Mouse (Mus musculus) spleen, embryonic (tissue): ENCODE measurements around the gene Tpst2.

Source experiments
- CTCF ChIA-PET: fragments of 350-600 bp; sonication (Branson Sonifier 250); formaldehyde crosslinking; loops from one replicate; lab custom pipeline; 2022; lab: Charles Lee

Gene Tpst2

GRCm38 (mm10) chr5:112325546-112326445 lies 49.3 kb downstream of the Tpst2 start, which contains the start of gene Tfip11:
Gene Tfip11 (plus strand): TSS chr5:112326358.
- CTCF ChIA-PET: no interaction called here

DNA sequence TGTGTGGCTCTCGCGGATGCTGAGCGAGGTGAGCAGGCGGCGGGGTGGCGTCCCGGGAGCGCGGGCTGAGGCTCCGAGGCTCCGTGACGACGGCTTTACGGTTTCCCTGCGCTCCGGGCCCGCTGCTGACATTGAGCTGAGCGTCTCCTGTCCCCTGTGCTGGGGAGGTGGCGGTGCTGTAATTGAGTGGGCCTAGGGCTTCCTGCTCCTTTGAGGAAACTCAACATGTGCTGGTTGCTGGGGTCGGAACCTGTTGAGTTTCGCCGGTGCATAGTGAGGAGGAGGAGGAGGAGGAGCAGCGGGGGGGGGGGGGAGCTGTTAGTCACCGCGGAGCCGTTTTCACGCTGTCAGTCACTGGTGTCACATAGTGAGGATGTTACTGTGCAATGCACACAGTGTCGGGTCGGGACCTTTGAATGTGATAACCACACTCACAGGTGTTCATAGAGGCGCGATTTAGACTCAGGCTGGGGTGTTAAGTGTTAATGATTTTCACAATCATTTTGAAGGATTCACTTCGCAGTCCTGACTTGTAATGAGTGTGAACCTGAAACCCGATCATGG lies 50.0 kb downstream of the Tpst2 start:
- CTCF ChIA-PET: no interaction called here

DNA sequence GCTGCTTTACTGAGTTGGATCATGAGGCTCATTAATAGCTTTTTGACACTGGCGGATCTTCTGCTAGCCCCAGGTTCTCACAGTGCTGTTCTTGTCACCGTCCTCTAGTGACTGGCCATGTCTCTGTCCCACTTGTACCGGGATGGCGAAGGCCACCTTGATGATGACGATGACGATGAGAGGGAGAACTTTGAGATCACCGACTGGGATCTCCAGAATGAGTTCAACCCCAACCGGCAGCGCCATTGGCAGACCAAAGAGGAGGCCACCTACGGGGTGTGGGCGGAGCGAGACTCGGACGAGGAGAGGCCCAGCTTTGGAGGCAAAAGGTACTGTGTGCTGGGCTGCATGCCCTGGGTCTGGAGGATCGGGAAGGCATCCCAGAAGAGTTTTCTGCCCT lies 51.4 kb downstream of the Tpst2 start:
- CTCF ChIA-PET: interaction anchor here (0.5 to 0.6 kb wide), 2 partner anchors 51 to 59 kb away, joined by 4 to 5 read pairs; no protein-coding TSS in a partner anchor

GRCm38 (mm10) chr5:112329805-112330564 lies 53.5 kb downstream of the Tpst2 start:
- CTCF ChIA-PET: no interaction called here

- CTCF ChIA-PET: interaction anchor here (2.2 kb wide), 1 partner anchor 95 kb away, joined by 7 read pairs; no protein-coding TSS in a partner anchor
Observed at GRCm38 (mm10) chr5:112335473-112335872, 59.0 kb downstream of the Tpst2 start.

DNA sequence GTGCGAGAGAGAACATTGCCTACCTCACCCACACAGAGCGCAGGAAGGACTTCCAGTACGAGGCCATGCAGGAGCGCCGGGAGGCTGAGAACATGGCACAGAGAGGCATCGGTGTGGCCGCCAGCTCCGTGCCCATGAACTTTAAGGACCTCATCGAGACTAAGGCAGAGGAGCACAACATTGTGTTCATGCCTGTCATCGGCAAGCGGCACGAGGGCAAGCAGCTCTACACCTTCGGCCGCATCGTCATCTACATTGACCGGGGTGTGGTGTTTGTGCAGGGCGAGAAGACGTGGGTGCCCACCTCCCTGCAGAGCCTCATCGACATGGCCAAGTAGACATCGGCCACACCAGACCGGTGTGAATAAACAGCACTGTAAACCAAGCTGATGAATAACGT lies 60.5 kb downstream of the Tpst2 start:
- CTCF ChIA-PET: interaction anchor here (0.6 kb wide), 1 partner anchor 100 kb away, joined by 13 read pairs; no protein-coding TSS in a partner anchor

DNA sequence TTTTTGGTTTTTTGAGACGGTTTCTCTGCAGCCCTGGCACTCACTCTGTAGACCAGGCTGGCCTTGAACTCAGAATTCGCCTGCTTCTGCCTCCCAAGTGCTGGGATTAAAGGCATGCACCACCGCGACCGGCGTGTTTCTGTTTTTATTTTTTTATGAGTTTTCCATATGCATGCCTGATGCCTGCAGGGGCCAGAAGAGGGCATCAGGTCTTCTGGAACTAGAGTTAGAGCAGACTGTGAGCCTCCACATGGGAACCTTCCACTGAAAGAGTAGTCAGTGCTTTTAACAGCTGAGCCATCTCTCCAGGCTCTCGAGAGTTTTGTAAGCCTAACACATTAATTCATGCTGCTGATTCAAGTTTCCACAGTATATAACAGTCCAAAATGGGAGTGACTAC lies 62.7 kb downstream of the Tpst2 start:
- CTCF ChIA-PET: no interaction called here

- CTCF ChIA-PET: interaction anchor here (1.3 kb wide), 1 partner anchor 102 kb away, joined by 4 read pairs; no protein-coding TSS in a partner anchor
Observed at GRCm38 (mm10) chr5:112342463-112343204, 66.1 kb downstream of the Tpst2 start, which contains the start of the genes Srrd and Hps4. Gene Srrd (minus strand): TSS chr5:112343040. Gene Hps4 (plus strand): TSS chr5:112343083.

- CTCF ChIA-PET: no interaction called here
Observed at GRCm38 (mm10) chr5:112343205-112343595, 66.7 kb downstream of the Tpst2 start.

GRCm38 (mm10) chr5:112344092-112344960 lies 67.8 kb downstream of the Tpst2 start:
- CTCF ChIA-PET: interaction anchor here (1.0 kb wide), 1 partner anchor 103 kb away, joined by 3 read pairs; no protein-coding TSS in a partner anchor

DNA sequence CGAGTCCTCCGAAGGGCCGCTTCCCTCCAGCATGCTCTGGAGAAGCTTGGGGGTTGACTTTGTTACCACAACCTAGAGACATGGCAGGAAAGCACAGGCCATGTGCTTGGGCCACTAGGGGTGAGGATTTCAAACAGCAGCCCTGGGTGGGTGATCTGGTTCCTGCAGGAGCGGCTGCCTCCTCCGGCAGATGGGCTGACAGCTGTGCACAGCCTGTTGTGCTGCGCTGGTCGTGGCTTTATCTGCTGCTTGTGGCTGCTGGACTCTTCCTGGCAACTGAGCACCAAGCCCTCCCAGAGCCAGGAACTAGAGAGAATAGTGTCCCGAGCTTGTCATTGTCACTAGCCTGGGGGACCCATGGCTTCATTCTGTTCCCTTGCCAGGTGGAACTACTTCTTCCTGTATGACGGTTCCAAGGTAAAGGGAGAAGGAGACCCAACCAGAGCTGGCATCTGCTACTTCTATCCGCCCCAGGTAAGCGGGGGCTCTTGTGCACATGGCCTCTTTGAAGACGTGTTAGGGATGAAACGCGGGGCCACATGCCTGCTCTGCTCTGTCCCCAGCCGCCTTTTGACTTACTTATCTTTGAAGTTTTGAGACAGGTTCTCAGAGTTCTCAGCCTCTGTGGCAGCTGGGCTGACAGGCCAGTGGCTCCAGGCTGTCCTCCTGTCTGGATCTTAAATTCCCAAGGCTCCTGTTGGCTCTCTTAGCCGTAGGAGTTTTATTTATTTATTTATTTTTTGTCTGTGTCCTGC lies 69.9 kb downstream of the Tpst2 start:
- CTCF ChIA-PET: no interaction called here

- CTCF ChIA-PET: no interaction called here
Observed at GRCm38 (mm10) chr5:112349169-112349568, 72.7 kb downstream of the Tpst2 start.

DNA sequence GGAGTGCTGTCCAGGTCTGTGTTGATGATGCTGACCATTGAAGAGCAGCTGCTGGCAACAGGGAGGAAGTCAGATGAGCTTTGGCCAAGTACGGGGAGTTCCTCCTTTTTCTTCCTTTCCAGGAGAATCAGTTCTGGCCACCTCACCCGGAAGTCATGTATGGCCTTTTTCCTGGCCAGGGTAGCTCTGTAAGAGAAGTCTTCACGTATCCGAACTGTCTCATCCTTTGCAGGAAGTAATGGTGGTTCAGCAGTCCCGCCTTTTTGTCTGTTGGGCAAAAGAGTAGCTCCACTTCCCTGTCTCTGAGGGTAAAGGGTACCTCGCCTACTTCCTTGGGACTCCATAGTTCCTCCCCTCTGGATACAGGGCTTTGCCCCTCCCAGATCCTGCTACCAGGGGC lies 79.0 kb downstream of the Tpst2 start:
- CTCF ChIA-PET: no interaction called here

DNA sequence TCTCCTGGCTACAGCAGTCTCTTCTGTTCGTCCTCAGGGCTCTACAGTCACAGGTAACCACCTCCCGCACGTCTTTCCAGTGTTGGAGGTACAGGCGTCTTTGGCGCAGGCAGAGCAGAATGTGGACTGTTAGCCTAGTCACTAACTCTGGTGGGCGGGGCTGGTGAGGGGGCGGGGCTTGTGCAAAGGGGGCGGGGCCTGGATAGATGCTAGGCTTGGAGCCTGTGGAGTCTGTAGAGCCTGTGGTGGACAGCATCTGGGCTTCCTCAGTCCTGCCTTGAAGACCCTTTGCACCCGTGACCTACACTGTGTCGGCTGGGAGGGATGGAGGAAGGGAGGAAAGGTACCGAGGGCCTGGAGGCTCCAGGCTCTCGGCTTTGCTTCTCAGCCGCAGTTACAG lies 79.4 kb downstream of the Tpst2 start, which contains the start of gene Gm6583:
Gm6583 (minus strand) TSS at position 124 of the 400 bp plus-strand sequence.
- CTCF ChIA-PET: no interaction called here

- CTCF ChIA-PET: no interaction called here
Observed at GRCm38 (mm10) chr5:112356322-112356721, 79.8 kb downstream of the Tpst2 start.

DNA sequence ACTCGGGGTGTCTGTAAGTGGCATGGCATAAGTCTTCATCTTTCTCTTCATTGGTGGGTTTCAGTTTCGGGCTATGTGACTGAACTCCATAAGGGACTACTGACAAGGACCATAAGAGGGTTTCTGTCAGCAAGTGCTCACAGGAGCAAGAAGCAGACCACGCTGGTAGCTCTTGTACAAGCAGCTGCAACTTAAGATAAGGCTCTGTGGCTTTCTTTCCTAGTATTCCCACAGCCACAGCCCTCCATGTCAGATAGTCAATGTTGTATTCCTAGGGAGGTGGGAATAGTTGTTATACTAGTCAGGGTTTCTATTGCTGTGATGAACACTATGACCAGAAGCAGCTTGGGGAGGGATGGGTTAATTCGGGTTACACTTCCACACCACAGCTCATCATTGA lies 83.0 kb downstream of the Tpst2 start:
- CTCF ChIA-PET: no interaction called here

DNA sequence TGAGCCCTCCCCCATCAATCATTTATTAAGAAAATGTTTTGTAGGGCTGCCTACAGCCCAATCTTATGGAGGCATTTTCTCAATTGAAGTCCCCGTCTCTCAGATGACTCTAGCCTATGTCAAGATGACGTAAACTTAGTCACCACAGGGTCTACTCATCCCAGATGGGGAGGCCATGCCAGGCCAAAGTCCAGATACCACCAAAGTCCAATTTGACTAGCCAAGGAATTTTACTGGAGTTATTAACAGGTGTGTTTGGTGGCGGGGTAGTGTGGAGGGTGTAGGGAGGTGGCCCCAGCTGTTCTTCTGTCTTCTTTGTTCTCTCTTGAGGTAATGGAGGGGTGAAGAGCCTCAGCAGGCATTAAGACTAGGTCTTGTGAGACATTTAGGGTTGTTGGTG lies 83.6 kb downstream of the Tpst2 start:
- CTCF ChIA-PET: no interaction called here

DNA sequence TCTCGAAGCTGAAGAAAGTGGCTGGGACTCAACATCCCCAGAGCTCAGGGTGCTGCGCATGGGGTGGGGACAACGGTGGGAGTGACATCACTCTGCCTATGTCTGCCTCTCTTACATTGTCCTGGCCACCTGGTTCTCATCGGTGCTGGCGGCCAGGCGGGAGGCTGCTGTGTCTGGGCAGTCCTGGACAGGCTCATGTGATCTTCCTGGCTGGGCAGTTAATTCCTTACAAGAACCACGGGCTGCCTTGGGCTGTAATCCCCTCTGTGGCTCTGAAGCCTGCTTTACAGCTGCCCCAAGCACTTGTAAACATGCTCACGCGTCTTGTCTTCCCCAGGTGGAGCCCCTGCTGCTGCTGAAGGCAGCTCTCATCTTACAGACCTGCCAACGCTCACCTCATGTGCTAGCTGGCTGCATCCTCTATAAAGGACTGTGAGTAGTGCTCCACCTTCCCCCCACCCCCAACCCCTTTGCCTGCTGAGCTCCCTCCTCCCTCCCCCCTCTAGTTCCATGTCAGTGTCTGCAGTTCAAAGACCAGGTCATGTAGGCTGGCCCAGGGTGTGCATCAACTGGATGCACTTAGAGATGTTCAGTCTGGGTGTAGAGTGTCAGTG lies 87.8 kb downstream of the Tpst2 start:
- CTCF ChIA-PET: no interaction called here
